In genomic region chr14:103469464-103470015, GRCm38 (mm10) we compare ENCODE assay signal across 8 mouse cellular contexts. TPM values are rescaled to one million over a fixed set of nuclear protein-coding genes. Genes with fewer than 3 reads are reported as not detected.
DNase-seq lines count a peak whose midpoint lies in the region; ATAC-seq and TF ChIP-seq lines count a peak whose summit lies in the region.

No protein-coding gene starts in this region.

- intact Hi-C loops in left cerebral cortex, postnatal 36 days (cut with DNase I) = loop anchor here (1.0 to 10.0 kb wide), 6 partner anchors 43 to 307 kb away; partner anchors contain the start of genes Mycbp2 and Scel

- H3K9ac ChIP-seq in intestine, embryonic 15.5 days = no peak overlapping the region
- H3K9ac ChIP-seq in midbrain, postnatal 0 days (replicated peaks; ENCODE audit: low read length, poor library complexity, severe bottlenecking) = no peak overlapping the region

- H3K27ac ChIP-seq in intestine, embryonic 15.5 days = no peak overlapping the region
- H3K27ac ChIP-seq in midbrain, postnatal 0 days (ENCODE audit: low read depth, low read length) = no peak overlapping the region

- H3K4me1 ChIP-seq in G1E (ENCODE audit: insufficient read depth, low read depth, low read length) = peaks cover 6% of the 10 kb centered on the region; the same call in 1 of the 2 replicates
- H3K4me1 ChIP-seq in intestine, embryonic 15.5 days (replicated peaks) = no peaks in the 10 kb centered on the region
- H3K4me1 ChIP-seq in midbrain, postnatal 0 days (ENCODE audit: insufficient read depth, low read length) = no peaks in the 10 kb centered on the region

- H3K27me3 ChIP-seq in G1E (ENCODE audit: insufficient read depth, low read length) = no peaks in the 10 kb centered on the region
- H3K27me3 ChIP-seq in intestine, embryonic 15.5 days (replicated peaks) = no peaks in the 10 kb centered on the region
- no peaks in the 10 kb centered on the region for H3K27me3 ChIP-seq in midbrain, postnatal 0 days (ENCODE audit: insufficient read depth, low read length)

- DNase-seq in 416B (ENCODE audit: low read depth) = peak; percentile 95
- peak; percentile 48 for DNase-seq in G1E (ENCODE audit: low spot score)
- peak; percentile 78 for DNase-seq in cerebellum, adult 9-11 months
- peak; percentile 46 to 56 for DNase-seq in gastrocnemius, adult 8-10 months (ENCODE audit: low spot score in 2 of 2)
- DNase-seq in left cerebral cortex, postnatal 36 days (ENCODE audit: low spot score in 2 of 2) = peak; percentile 62
- DNase-seq in midbrain, postnatal 0 days (ENCODE audit: low spot score) = peak; percentile 92
- DNase-seq in thymus, postnatal 25 days = peak; percentile 54

- peak overlapping the region; percentile 46 for H3K4me2 ChIP-seq in intestine, embryonic 15.5 days (replicated peaks)
- H3K4me2 ChIP-seq in midbrain, postnatal 0 days (ENCODE audit: low read depth, low read length, poor library complexity, severe bottlenecking) = peak overlapping the region; percentile 36

- ATAC-seq in G1E (ENCODE audit: extremely low read depth, insufficient number of reproducible peaks, low FRiP score, poor library complexity, severe bottlenecking) = peak; percentile 66
- ATAC-seq in intestine, embryonic 15.5 days = peak; percentile 81
- peak; percentile 86 for ATAC-seq in midbrain, postnatal 0 days (ENCODE audit: low FRiP score)

- 35% methylated on average over 12 of the region's 12 CpGs for WGBS in intestine, embryonic 15.5 days
- 48% methylated on average over 12 of the region's 12 CpGs for WGBS in midbrain, postnatal 0 days

- H3K4me3 ChIP-seq in G1E (ENCODE audit: low read depth, low read length) = peak overlapping the region; percentile 5; the same call in 1 of the 2 replicates
- 0 out of 2 replicates have a peak overlapping the region, but pooled peaks have one; percentile 11 for H3K4me3 ChIP-seq in intestine, embryonic 15.5 days (replicated peaks)
- H3K4me3 ChIP-seq in midbrain, postnatal 0 days (ENCODE audit: low read depth, low read length) = peak overlapping the region; percentile 13; the same call in 1 of the 2 replicates

- no peaks in the 10 kb centered on the region for H3K36me3 ChIP-seq in G1E (replicated peaks)
- H3K36me3 ChIP-seq in intestine, embryonic 15.5 days = no peaks in the 10 kb centered on the region
- H3K36me3 ChIP-seq in midbrain, postnatal 0 days (ENCODE audit: insufficient read depth, low read length) = no peaks in the 10 kb centered on the region

- TF ChIP-seq CTCF in G1E (IDR thresholded peaks at IDR 0.05; ENCODE audit: low read depth, low read length) = no peak
- peak; percentile 92 for TF ChIP-seq CTCF in midbrain, postnatal 0 days (IDR thresholded peaks at IDR 0.05)

- H3K9me3 ChIP-seq in G1E (replicated peaks) = no peaks in the 10 kb centered on the region
- no peaks in the 10 kb centered on the region for H3K9me3 ChIP-seq in intestine, embryonic 15.5 days
- H3K9me3 ChIP-seq in midbrain, postnatal 0 days (ENCODE audit: low read length) = no peaks in the 10 kb centered on the region

RNA-seq across cellular contexts. Expression of gene Scel, which starts 43.6 kb away (rescaled TPM):
- total RNA-seq in G1E (2014; fragmentation: Nextera tagmentation) = not detected in 2 replicates
- not detected in 2 replicates for total RNA-seq in G1E (2017)
- not detected in 2 replicates for polyA plus RNA-seq in G1E (2012)
- total RNA-seq in gastrocnemius, adult 8-10 months (2022) = under 1 TPM; 0.16 to 0.58 (median 0.19) TPM
- polyA plus RNA-seq in intestine, embryonic 15.5 days (2015; fragmentation: Nextera tagmentation; extraction: Ambion mirVana) = 0.75 and 0.76 TPM in 2 replicates
- 1 to 10 TPM; 1.1 to 1.4 TPM for total RNA-seq in left cerebral cortex, postnatal 36 days (2021)
- total RNA-seq in midbrain, postnatal 0 days (2014; rRNA removed) = 0.33 TPM in 1 of 2 replicates, not detected in the other
- polyA plus RNA-seq in midbrain, postnatal 0 days (2015; fragmentation: Nextera tagmentation; extraction: Ambion mirVana) = 0.13 and 0.26 TPM in 2 replicates
